Mouse (Mus musculus): ENCODE data around the gene Tnfrsf11a.
A peak's percentile ranks its signal among the peaks of the same experiment; 100 is the strongest.
"Not testable (repeated sequence)": the region's sequence is repeated elsewhere in the genome, so short reads cannot be mapped to it uniquely, and the experiment has no call there.

Tnfrsf11a gene

DNA sequence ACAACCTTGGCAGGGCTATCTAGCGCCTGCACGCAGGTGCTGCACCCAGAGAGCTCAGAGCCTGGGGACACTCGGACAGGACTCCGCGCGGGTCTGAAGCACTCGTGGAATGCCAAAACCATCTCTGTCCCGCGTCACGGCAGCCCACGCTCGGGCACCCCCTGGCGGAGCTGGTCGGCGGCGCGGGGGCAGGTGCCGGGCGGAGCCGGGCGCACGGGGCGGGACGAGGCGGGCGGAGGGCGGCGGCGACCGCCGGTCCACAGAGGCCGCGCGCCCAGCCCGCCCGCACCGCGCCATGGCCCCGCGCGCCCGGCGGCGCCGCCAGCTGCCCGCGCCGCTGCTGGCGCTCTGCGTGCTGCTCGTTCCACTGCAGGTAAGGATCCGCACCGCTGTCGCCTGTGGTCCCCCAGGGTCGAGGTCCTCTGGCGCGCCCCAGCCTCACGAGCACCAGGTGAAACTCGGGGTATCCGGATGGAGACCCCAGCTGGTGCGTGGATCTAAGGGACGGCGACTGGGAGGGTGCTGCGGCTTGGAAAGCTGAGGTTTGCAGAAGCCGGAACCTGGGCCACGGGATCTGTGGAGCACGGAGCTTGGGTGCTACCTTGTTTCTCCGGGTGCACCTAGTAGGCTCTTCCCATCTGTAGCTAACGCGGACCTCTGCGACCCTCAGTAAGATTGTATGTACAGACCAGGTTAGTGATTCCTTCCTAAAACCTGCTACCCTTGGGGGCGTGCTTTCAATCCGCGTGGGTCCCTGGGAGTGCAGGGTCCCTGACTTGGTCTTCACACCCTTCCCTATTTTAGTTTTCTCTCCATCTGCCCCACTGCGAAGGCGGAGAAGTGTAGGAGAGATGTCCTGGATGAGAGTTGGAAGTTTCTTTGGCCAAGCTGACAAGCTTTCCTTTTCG, at the start of gene Tnfrsf11a:
TSS of gene Tnfrsf11a (plus strand) at position 262 of the 908 bp plus-strand sequence.
- DNase-seq (ENCODE audit: low spot score), result peak; percentile 39

DNA sequence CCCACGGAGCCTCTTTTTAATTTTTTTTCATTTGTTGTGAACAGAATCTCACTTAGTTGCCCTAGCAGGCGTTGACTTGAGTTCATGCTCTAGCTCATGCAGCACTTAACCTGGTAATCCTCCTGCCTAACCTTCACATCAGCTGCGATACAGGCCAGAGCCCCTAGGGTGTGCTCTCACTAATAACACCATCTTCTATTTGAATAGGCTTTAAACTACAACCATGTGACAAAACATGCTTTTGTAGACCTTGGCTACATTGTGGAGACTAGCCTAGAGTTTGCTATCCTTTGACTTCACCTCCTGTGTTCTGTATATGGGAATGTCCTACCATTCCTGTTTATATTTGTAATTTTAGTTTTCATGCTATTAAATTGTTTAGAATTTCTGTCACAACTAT, 45.2 kb upstream of the Tnfrsf11a start:
- DNase-seq (ENCODE audit: low spot score), result peak; percentile 13

DNA sequence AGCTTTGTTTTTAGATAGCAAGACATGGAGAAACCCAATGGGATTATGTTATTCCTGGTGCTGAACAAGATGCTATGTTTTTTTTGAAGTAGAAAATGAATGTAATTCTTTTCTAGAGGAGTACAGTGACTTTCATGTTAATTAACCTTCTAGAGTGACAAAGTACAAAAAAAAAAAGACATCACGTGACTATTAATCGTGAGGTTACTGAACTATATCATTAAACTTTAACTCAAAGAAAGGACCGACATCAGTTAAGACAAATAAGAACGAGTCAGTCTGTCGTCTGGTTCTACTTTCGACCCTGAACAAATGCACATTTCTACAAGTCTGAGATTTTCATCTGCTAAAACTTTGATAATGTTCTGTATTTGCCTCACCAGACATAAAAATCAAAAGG, 42.2 kb upstream of the Tnfrsf11a start:
- no peak for DNase-seq (ENCODE audit: low spot score)

DNA sequence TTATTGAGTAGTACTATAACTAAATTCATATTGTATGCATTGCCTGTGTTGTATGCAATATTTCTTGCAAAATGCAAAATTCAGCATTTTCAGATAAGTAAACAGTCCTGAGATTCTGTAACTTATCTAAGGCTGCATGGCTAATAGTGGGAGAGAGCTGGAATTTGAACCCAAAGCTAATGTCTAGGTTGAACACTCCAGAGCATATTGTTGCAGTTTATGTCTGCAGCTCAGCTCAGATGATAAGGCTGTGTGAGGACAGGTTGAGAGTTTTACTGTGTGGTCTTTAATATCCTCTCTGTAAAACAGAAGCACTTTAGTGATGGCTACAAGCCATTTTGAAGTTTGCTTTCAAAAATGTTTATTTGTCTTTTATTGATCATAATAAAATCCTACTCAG, 41.0 kb upstream of the Tnfrsf11a start:
- no peak for DNase-seq (ENCODE audit: low spot score)

DNA sequence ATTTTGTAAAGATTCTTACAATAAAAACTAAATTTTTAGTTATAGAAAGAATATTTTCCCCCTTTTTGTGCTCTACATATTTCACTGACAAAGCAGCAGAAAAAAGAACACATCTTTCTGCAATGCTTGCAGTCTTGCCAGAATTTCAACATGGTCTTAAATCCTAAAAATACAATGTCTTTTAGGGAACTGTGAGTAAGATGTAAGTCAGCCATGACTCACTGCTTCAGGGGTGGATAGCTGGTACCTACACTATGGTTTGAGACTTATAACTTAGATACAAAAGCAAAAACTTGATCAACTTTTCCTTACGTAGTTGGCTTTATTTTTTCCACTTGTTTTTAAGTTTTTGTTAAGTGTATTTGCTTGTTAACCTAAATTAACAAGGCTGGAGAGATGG, 38.0 kb upstream of the Tnfrsf11a start:
- DNase-seq (ENCODE audit: low spot score), result no peak

DNA sequence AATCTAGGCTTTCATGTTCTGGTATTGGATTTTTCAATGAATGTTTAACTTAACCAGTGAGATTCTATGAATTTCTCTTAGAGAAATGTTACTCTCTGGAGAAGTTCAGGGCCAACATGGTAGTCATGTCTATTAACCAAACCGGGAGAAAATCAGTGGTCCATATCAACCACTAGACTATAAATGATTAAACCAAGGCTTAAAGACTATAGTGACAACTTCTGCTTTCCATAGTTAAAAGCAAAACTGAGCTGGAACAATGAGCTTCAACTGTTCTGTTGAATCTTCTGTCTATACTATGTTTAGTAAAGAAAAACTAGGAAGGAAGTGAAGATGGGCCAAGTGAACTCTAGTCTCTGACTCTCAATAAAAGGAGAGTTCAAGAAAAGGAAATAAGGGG, 34.1 kb upstream of the Tnfrsf11a start:
- no peak for DNase-seq (ENCODE audit: low spot score)

DNA sequence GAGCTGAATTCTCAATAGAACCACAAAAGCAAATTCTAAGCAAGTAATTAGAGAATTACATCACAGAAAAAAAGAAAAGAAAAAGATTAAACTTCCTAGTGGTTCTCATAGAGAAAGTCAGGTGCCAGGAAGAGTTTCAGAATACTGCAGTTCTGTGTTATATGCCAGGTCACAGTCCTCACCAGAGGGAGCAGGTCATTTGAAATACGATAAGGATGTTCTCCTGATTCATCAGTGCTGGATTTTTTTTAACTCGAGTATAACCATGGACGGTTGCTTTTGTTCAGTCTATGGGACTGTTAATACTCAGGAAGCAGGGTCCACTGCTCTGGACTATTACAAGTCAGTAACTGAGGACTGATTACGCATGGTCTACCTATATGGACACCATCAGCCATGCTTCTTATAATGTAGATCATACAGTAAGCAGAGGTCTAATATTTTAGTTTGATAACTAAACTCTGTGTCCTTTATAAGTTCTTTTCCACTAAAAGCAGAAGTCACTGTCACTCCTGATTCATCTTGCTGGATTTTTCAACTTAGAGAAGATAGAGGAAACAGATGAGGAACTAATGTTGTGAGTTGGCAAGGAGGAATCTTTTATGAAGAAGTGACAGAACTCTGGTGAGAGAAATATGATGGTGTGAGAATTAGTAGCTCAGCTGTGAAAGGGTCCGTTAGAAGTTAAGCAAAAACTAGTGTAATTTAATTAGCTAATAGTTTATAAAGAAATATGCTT, 33.5 kb upstream of the Tnfrsf11a start:
- DNase-seq (ENCODE audit: low spot score), result no peak

DNA sequence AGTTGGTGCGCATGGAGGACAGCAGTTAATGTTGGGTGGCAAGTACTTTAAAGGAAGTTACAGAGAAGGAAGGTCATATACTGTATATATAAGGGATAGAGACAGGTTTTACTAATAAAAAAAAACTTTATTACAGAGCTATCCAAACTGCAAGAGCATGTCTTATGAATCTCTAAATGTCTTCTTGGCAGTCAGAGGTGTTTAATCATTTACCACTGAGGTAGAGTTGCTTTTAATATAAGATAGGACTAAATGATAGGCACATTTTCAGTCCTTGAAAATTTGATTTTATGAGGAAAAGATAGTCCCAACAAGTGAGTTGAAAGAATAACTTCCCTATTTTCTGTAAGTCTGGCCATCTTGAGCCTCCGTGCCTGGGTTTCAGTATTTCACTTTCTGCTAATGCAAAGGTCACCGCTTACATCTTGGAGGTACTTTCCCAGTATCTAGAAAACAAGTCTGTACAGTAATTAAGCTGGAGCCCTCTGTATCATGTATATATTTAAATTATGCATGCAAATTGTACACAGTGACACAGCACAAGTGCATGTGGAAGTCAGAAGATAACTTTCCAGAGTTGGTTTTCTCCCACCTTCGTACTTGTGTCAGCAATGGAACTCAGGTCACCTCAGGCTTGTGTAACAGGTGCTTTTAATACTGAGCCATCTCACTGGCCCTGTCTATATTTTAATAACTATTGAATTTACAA, 32.3 kb upstream of the Tnfrsf11a start:
- no peak for DNase-seq (ENCODE audit: low spot score)

DNA sequence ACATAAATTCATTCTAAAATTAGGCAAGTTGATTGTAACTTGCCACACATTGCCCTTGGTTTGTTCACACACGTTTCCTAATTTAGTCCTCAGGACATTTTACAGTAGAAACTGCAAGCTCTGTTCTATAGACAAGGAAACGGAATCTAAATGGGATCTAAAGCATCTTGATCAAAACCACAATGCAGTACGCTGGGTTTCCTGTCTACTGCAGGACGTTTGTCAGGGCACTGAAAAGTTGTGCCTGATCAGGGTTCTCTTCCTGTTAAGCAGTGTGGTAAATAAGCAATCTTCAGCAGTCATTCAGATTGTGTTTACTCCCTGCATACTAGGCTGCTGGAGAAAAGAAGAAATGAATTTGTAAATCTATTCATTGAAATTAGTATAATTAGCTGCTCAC, 28.3 kb upstream of the Tnfrsf11a start:
- DNase-seq (ENCODE audit: low spot score), result no peak

DNA sequence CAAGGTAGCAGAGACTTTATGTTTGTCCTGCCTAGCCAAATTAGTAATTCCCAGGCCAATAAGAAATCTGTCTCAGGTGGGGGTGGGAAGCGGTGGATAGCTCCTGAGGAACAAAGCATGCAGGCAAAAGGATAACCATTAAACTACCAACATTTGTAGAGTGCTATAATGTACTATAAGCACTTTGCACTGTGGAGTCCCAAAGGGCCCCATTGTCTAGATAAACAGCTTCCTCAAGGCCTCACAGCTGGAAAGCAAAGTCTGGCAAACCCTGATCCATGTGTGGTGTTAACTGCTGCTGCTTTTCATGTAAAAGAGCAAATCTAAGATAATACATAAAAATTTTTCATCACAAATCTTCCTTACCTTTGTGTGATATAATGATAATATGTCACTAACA, 27.6 kb upstream of the Tnfrsf11a start:
- no peak for DNase-seq (ENCODE audit: low spot score)

DNA sequence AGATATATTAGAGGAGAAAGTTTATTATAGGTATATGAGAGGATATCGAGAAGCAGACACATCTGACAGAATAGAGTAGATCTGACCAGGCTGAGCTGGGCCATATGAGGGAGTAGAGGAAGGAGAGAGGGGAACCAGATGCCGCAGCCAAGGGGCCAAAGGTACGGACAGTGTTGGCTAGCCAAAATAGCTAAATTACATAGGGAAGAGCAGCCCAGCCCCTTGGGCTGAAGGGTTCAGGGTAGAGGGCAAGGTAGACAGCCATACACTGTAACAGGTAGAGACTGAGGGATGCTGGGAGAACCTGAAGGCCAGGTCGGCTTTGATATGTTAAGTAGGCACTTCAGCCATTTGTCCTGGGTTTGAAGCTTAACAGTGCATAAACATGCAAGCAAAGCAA, 21.7 kb upstream of the Tnfrsf11a start:
- DNase-seq (ENCODE audit: low spot score), result no peak

DNA sequence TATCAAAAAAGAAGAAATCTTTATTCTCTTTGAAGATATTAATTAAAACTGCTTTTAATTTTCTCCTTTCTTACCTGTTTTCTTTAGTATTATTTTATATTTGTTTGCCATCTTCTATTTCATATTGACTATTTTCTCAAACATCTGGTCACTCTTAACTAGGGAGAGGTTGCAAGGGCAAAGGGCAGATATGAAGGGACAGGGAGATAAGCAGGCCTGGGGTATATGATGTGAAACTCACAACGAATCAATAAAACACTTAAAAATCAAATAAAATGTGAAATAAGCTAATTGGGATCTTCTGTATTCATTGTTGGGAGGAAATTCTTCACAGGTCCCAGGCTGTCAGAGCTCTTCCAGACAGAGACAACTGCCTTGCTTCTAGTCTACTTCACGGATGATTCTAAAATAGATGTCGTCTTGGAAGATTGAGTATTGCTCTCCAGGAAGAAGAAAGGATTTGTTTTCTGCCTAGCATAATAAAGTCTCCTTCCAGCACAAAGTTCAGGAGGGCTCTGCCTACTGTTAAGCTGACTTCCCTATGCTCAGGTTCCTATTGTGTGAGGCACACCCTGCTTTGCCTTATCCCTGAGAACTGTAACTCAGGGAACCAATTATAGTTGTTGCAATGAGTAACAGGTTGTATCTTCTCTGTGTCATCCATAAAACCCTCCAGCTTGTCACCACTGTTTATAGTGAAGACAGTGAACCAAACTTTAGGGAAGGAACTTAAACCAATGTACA, 20.9 kb upstream of the Tnfrsf11a start:
- no peak for DNase-seq (ENCODE audit: low spot score)

DNA sequence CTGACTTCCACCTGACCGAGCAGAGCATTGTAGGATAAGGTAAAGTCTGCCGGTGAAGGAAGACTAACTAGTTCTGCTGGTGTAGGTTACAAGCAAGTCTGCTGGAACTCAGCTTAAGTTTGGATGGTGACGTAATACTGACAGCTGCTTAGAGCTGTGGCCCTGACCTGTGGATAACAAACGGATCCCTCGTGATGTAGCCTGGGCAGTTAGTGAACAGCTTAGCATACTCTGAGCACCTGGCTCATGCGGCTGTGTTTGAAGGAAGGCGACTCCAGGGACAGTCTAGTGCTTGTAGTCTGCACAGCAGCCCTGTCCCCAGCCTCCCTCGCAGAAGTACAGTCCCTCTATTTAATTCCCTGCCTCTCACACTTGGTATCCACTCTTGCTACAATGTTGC, 14.9 kb upstream of the Tnfrsf11a start:
- DNase-seq (ENCODE audit: low spot score), result no peak

DNA sequence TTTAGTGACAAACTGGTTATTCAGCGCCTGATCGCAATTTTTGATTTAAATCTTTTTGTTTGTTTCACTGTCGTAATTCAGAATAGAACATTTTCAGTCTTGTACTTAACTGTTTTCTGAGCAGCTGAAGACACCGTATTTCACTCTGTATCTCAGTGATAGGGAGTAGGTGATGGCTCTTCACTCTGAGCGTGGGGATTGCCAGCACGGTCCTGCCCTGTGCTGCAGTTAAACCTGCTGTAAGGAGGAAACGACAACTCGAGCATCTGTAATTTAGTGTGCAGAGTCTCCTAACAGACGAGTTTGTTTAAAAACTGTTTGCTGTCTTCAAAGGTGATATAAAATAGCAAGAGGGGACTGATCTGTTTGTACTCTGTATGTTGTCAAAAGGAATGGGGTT, 14.4 kb upstream of the Tnfrsf11a start:
- DNase-seq (ENCODE audit: low spot score), result not testable (repeated sequence)

DNA sequence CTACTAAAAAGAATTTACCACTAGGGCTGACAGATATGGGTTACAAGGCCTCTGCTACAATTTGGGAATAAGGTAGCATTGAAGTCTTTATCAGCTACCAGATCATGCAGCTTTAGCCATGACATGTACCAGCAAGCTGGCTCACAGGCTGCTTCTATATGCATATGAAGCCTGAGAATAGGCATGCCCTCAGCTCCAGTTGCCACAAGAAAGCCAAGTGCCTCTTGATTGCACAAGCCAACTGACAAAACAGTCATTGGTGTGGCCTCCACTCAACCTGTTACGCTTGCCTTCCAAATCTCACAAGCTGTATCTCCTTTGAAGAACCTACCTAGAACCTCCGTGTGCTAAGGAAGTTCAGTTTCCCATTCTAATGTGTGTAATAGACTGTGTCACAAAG, 12.1 kb upstream of the Tnfrsf11a start:
- no peak for DNase-seq (ENCODE audit: low spot score)

DNA sequence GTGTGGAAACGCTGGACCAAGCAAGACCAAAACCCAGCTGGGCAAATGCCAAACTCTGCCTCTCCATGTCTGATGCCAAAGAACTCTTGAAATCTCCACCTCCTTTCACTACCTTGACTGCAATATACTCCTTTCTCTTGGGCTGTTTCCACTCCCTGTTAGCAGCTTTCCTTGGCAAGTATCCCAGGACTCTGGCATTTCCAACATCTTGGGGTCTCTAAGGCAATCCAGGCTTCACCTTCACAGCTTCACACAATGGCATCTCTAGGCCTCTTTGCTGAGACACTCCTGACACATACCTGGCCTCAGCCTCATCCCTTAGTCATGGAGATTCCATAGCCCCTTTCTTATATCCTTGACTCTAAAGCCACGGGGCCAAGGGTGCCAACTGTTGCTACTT, 9.8 kb upstream of the Tnfrsf11a start:
- DNase-seq (ENCODE audit: low spot score), result no peak

DNA sequence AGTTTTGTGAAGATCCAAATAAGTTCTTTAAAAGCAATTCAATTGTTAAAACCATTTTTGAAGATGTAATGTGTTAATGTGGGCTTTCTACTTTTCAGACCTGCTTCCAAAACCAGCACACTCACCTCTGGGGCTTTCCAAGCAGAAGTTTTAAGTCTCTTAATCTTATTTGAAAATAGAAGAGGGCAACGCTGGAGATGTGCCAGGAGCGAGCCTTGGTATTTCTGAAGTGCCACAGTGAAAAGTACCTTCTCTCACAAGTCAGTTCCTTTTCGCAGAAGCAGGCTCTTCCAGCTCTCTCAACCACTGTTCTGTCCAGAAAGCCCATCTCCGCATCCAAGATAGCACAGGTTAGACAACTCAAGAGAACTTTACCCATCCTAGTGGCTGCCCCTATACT, 4.1 kb upstream of the Tnfrsf11a start:
- DNase-seq (ENCODE audit: low spot score), result no peak

DNA sequence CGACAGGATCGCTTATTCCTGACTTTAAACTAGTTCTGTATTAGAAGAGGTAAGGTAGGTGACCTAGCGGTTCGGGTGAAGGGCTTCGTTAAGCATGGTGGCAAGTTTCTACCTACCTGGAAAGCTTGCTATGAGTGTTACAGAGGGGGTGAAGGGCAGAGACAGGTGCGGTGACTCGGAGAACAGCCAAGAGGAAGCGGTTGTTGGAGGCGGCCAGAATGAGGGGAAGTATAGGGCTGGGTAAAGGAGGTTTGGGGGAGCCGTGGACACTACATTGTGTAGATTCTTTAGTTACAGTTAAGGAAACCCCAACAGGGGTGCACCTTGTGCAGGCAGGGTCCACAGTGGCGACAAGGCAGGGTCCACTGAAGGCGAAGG, 450 bp upstream of the Tnfrsf11a start:
- no peak for DNase-seq (ENCODE audit: low spot score)

DNA sequence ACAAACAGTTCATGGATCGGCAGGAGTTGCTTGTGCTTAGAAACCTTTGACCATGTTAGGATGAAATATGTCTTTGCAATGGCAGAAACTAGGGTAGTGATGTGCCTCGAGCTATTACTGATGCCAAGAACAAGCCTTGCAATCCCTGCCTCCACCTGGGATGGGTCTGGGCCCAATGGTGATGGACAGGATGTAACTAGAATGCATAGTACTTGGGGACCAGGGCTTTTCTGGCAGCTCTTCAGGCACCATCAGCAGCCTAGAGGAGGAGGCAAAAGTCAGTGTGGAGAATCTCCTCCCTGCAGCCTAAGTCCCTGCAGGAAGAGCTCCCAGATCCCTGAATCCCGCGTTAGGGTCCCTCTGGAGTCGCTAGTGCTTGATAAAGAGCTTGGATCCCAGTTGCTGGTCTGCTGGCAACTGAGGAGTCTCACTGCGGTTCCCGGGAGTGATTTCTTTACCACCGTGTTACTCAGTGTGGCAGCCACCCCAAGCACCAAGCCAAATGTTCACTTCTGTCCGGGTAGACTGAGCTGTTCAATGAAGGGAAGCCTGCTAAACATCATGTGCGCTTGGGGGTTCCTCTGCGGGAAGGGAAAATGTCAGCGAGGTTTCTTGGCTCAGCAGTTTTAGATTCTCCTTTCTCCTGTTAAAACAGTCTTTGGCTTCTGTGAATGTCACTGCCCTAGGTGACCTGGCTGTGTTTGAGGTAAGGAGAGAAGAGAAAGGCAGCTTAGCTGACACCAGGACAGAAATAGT, 1.1 kb downstream of the Tnfrsf11a start:
- DNase-seq (ENCODE audit: low spot score), result peak; percentile 18

DNA sequence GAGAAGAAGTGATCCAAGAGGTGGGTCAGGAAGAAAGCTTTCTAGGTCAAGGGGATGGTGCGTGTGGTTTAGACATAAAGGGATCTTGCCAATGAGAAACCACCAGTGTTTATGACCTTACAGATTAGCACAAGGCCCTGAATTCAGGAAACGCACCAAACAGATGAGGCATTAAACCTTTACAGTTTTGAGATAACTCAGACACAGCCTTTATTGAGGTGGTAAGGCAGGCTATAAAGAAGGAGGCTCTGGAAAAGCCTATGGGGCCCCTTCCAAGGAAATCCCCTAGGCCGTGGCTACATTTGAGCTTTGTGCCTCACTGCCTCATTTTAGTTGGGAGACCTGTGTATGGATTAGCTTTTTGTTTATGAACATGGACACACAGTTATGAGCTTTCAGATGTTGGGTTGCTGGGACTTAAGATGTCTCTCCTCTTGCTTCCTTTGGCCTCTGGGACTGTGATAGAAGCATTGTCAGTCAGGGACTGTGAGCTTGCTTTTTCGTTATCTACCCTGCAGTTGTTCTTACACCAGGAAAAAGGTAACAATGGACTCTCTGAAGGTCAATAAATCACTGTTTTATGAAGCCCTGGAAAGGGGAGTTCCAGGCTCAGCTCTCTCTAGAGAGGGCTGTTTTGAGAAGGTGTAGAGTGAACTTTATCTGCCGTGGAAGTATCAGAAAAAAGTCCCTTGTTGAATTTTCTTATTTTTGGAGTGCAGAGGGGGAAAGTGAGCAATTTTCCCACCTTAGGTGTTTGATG, 3.9 kb downstream of the Tnfrsf11a start:
- no peak for DNase-seq (ENCODE audit: low spot score)

DNA sequence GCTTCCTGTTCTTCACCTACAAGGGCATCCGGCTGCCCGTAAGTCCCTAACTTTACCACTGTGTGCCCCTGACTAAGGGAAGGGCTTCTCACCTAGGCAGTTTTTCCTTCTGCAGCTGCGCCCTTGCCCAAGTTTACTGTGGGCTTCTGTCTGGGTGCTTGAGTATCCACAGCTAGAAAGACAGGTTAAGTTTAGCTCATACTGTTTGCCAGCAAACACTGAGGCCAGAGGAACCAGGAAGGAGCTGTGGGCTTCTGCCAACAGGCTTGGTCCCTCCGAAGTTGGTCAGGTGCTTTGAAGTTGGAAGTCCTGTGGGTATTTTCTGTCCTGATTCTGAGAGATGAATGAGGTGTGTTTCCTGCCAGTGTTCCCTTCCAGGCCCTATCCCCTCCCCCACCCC, 4.6 kb downstream of the Tnfrsf11a start:
- no peak for DNase-seq (ENCODE audit: low spot score)
